Mouse (Mus musculus) megakaryocyte, embryonic 14.5 days (primary cell): ENCODE measurements around the gene Gm13420.

Experiments used
- FLI1 ChIP-seq: IDR thresholded peaks from 2 replicates; pipeline ENCODE4 v1.6.1; 2012; ENCODE audit warnings: low read length, inconsistent platforms, mixed read lengths
- GATA1 ChIP-seq: IDR thresholded peaks from 3 replicates; pipeline ENCODE4 v1.6.1; 2012; ENCODE audit warnings: mixed read lengths, low read length, inconsistent platforms, borderline replicate concordance

DNA sequence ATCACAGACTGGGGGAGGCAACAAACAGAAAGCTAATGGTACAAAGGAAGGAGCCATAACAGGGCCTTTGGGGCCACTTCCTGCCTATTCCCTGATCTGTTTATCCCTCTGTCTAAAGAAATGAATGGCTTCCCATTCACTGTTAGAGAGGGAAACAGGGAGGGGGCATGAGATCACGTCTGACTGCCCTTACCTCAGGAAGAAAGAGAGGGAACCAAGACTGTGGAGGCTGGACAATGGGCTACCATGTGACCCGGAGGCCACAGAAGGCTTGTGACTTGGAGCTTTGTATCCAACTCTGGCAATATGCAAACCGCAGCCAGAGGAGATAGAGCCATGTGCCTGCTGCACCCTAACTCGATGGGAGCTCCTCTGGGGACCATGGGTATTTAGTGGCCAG is 32.8 kb upstream of the Gm13420 start:
- TF ChIP-seq GATA1 = no peak
- TF ChIP-seq FLI1 = no peak
